Mouse (Mus musculus): ENCODE results near the gene Pgam1.
A peak's percentile ranks its signal among the peaks of the same experiment; 100 is the strongest.
"Not testable (repeated sequence)": the region's sequence is repeated elsewhere in the genome, so short reads cannot be mapped to it uniquely, and the experiment has no call there.

Pgam1 gene

DNA sequence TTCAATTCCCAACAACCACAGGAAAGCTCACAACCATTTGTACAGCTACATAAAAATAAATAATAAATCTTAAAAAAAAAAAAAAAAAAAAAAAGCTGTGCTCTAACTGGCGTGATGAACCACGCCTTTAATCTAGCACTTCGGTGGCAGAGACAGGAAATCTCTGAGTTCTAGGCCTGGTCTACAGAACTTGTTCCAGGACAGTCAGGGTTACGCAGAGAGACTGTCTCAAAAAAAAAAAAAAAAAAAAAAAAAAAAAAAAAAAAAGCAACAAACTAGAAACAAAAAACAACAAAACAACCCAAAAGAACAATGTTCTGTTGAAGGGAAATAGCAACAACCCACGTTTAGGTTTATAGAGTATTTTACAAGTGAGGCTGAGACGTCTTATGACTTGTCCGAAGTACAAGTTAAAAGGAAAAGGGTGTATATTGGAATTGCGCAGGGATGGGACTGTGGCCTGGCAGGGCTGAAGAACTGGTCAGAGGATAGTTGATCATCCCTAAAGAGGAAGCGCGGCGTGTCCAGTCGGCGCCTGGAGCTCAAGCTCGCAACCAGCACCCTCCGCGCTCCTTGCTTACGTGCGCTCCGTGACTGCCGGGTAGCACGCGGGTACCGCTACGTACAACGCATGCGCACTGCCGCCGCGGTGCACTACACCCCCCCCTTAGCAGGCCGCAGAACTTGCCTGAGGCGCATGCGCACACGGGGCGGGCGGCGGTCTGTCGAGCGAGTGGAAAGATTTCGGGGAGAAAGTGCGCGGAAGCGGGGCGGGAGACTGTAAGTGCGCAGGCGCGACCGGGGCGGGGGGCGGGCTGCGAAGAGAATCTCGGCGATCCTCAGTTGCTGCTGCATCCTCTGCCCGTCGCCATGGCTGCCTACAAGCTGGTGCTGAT lies at the start of gene Pgam1:
Pgam1 (plus strand) TSS at position 746 of the 896 bp plus-strand sequence.
- peak; percentile 98 for DNase-seq (ENCODE audit: low read depth)

- no peak for DNase-seq (ENCODE audit: low read depth)
Observed at GRCm38 (mm10) chr19:41866707-41867106, 45.0 kb upstream of the Pgam1 start.

GRCm38 (mm10) chr19:41869296-41869695 lies 42.4 kb upstream of the Pgam1 start:
- no peak for DNase-seq (ENCODE audit: low read depth)

DNA sequence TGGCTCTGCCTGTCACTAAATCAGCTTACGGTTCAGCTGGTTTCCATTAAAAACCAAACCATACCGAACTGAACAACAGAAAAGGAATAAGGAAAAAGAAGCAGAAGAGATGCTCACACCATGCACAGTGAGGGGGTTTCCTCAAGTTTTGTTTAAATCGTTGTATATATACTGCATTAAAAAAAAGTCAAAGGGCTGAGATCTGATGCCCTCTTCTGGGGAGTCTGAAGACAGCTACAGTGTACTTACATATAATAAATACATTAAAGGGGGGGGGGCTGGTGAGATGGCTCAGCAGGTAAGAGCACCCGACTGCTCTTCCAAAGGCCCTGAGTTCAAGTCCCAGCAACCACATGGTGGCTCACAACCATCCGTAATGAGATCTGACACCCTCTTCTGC lies 41.8 kb upstream of the Pgam1 start:
- DNase-seq (ENCODE audit: low read depth) = not testable (repeated sequence)

GRCm38 (mm10) chr19:41872285-41872684 lies 39.4 kb upstream of the Pgam1 start:
- no peak for DNase-seq (ENCODE audit: low read depth)

GRCm38 (mm10) chr19:41874356-41874755 lies 37.4 kb upstream of the Pgam1 start:
- DNase-seq (ENCODE audit: low read depth) = no peak

DNA sequence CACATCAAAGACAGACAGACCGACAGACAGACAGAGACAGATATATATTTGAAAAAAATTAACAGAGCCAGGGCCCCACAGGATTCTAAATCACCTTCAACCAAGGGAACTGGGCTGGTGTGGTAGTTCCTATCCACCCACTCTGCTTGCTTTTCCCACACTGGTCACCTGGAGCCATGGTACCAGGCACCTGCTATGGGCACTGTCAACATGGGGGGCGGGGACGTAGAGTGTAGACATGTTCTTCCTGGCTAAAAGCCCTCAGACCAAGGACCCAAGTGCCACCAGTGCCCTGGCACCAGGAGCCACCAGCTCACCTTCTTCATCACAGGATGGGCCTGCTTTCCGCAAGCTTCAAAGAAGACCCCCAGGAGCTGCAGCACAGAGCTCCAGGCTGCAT lies 29.9 kb upstream of the Pgam1 start:
- no peak for DNase-seq (ENCODE audit: low read depth)

DNA sequence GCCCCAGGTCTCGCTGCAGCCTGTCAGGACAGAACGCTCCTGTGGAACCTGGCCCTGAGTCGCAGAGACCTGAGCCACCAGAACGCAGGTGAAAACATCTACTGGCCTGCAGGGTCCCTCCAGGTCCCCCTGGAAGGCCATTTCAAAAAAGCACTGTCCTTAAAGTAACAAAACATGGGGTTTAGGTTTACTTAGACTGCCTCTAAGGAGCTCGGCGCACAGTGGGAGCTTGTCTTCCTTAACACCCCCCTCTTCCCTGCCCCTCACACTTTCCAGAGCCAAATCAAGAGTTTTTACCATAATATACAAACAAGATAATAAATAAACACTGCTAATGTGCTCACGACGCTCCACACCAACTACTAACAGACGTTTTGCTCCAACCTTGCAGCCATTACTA lies 27.8 kb upstream of the Pgam1 start:
- DNase-seq (ENCODE audit: low read depth) = no peak

- no peak for DNase-seq (ENCODE audit: low read depth)
Observed at GRCm38 (mm10) chr19:41888191-41888590, 23.5 kb upstream of the Pgam1 start.

DNA sequence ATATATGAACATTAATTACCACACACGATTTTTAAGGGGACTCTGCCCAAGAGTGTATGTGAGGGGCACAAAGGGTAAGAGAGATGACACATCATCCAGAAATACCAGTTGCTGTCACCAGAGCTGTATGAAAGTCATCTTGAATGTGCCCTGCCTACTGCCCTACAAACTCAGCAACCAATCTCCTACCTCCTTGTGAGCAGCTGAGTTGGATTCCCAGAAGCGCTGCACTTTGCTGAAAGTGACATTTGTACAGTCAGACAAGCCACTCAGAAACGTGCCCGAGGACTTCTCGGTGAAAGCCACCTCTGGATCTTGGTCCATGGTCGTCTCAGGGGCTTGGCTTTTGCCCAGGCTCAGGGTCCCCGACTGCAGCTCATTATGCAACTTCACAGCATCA lies 16.8 kb upstream of the Pgam1 start:
- no peak for DNase-seq (ENCODE audit: low read depth)

DNA sequence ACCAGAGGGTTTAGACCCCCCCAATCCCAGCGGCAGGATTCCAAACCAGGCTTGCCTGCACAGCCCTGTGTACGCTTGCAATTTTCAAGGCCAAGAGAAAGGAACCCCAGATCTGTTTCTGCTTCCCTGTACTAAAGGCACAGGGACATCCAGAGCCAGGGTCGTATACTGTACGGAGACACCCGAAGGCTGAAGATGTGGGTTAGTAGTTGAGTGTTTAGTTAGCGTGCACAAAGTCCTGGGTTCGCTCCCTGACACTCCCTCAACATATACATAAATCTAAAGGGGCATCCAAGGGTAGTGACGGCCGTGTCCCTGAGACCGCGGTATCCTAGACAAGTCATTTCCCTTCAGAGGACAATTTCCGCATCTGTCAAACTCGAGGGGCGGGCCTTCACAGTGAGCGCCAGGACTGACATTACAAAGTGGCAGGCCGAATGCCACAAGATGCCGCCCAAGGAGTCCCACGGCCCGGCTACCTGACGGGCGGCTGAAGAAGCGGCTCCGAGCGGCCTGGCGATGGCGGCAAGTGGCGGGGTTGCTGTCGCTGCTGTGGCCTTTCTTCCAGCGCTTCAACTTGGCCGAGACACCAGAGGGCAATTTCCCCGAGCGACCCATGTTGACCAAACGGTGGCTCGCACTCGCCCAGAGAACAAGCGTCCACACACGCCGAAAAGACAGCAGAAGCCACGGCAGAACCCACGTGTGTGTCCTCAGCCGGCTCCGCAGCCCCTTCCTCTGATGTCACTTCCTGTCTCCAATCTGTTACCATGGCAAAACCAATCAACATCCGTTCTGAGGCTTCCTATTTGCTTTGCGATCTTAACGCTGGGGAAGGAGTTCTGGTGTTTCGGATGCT lies 16.0 kb upstream of the Pgam1 start, which contains the start of gene Rrp12:
Rrp12 (minus strand) TSS at position 714 of the 859 bp plus-strand sequence.
- peak; percentile 89 for DNase-seq (ENCODE audit: low read depth)

DNA sequence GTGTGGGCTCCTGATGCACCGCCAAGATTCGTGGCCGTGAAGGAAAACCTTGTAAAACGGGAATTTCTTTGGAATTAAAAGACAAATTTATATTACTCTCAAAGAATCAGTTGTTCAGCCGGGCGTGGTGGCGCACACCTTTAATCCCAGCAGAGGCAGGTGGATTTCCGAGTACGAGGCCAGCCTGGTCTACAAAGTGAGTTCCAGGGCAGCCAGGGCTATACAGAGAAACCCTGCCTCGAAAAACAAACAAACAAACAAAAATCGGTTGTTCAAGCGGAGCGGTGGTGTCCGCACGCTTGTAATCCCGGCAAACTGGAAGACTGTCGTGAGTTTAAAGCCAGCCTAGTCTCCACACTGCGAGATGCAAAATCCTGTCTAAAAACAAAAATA lies 15.4 kb upstream of the Pgam1 start:
- no peak for DNase-seq (ENCODE audit: low read depth)

DNA sequence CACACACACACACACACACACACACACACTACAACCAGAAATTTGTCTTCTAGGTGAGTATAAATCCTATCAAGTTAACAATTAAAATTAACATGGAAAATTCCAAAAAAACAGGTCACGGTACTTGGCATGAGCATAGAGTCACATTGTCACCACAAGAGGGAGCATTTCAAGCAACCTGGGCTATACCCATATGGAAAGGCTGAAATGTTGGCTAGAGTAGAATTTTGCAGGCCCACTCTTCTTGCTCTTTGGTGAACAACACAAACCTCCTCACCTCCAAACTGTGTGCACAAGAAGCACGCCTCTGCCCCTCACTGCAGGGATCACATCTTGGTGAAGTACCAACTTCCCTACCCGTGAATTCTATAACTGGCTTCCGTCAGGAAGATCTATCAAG lies 12.9 kb upstream of the Pgam1 start:
- DNase-seq (ENCODE audit: low read depth) = no peak

DNA sequence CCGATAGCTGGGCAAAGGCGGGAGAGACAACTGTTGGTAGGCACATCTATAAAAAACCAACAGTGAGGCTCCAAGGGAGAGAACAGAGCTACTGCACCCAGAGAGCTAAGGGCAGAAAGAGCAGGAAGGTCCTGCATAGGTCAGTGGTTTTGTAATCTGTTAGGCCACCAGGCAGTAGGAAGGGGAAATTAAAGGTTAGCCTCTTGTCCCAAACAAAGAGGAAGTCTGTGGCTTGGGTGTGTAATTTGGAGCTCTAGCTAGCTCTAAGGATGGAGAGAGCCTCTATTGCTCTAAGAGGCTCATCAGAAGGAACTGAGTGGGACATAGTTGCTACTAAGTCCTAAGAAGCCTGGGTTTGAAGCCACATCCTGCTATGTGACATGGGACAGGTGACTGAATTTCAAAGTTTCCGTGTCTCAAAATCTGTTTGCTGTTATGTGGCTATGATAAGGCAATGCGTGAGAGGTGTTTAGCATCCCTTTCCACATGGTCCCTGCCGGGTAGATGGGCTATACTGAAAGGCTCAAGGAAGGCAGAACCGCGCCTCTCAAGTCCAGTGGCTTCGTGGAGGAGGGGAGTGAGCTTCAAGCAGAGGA lies 11.1 kb upstream of the Pgam1 start:
- no peak for DNase-seq (ENCODE audit: low read depth)

- no peak for DNase-seq (ENCODE audit: low read depth)
Observed at GRCm38 (mm10) chr19:41901696-41902095, 10.0 kb upstream of the Pgam1 start.

DNA sequence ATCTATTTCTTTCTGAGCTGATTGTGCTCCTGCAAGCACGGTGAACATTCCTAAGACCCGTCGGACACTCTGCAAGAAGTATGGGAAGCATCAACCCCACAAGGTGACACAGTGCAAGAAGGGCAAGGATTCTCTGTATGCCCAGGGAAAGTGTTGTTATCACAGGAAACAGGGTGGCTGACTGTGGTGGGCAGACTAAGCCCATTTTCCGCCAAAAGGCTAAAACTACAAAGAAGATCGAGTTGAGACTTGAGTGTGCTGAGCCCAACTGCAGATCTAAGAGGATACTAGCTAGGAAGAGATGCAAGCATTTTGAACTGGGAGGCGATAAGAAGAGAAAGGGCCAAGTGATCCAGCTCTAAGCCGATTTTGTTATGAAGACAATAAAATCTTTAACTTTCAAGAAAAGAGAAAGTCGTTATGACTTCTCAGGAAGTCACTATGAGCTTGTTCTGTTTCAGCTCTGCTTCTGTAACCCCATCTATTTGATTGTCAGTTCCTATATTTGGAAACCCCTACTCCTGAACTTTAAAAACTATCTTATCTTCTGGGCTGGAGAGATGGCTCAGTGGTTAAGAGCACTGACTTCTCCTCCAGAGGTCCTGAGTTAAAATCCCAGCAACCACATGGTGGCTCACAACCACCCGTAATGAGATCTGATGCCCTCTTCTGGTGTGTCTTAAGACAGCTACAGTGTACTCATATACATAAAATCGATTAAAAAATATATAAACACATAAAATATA lies 8.7 kb upstream of the Pgam1 start:
- DNase-seq (ENCODE audit: low read depth) = no peak

DNA sequence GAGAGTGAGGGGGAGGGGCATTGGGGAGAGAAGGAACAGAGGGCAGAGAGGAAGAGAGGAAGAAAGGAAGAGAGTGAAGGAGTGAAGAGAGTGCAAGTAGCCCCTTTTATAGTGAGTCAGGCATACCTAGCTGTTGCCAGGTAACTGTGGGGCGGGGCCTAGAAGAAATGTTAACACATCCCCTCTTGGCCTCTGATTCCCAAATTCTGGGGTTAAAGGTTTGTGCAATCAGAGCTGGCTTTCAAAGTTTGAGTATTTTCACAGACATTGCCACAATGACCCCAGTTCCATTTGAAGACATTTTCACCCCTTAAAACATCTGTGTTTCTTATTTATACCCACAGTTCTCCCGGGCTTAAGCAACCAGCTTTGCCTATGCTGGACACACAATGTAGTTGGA lies 6.5 kb upstream of the Pgam1 start:
- DNase-seq (ENCODE audit: low read depth) = no peak

- DNase-seq (ENCODE audit: low read depth) = no peak
Observed at GRCm38 (mm10) chr19:41906311-41907078, 5.2 kb upstream of the Pgam1 start.

GRCm38 (mm10) chr19:41907079-41907760 lies 4.5 kb upstream of the Pgam1 start:
- no peak for DNase-seq (ENCODE audit: low read depth)

DNA sequence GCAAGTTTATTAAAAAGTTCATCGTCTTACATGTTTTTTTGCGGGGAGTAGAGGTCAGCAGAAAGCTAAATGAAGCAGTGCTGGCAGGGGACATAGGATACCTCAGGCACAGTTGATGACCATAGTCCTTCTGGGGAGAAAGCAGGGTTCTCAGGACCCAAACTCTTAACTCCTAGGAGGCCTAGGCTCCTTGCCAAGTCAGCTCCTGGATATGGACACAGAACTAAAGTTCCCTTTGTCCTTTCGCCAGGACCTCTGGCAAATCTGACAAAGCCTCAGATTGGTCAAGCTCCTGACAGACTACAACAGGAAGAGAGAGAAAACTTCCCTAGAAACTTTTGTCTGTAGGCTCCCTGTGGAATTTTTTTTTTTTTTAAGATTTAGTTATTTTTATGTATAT lies 3.0 kb upstream of the Pgam1 start:
- no peak for DNase-seq (ENCODE audit: low read depth)

All from c-Kit-positive CD71-negative TER-119-negative erythroid progenitor cells, embryonic 14.5 days (primary cell).